Mouse (Mus musculus) stomach, postnatal 0 days (tissue): ENCODE data around the gene S100a7a.

Experiments
- CTCF ChIP-seq: IDR thresholded peaks from 2 replicates; pipeline ENCODE4 v1.5.1; 2016; ENCODE audit warnings: antibody characterized with exemption, low read depth, mild to moderate bottlenecking, moderate library complexity
- EP300 ChIP-seq: optimal IDR thresholded peaks from 2 replicates; pipeline ENCODE3; 2016; ENCODE audit warnings: antibody characterized with exemption

GRCm38 (mm10) chr3:90627807-90628206 lies 26.0 kb upstream of the S100a7a start:
- TF ChIP-seq CTCF: peak; percentile 92
- TF ChIP-seq EP300: no peak
